Mouse (Mus musculus): ENCODE results near the gene Zzz3.

Gene Zzz3

DNA sequence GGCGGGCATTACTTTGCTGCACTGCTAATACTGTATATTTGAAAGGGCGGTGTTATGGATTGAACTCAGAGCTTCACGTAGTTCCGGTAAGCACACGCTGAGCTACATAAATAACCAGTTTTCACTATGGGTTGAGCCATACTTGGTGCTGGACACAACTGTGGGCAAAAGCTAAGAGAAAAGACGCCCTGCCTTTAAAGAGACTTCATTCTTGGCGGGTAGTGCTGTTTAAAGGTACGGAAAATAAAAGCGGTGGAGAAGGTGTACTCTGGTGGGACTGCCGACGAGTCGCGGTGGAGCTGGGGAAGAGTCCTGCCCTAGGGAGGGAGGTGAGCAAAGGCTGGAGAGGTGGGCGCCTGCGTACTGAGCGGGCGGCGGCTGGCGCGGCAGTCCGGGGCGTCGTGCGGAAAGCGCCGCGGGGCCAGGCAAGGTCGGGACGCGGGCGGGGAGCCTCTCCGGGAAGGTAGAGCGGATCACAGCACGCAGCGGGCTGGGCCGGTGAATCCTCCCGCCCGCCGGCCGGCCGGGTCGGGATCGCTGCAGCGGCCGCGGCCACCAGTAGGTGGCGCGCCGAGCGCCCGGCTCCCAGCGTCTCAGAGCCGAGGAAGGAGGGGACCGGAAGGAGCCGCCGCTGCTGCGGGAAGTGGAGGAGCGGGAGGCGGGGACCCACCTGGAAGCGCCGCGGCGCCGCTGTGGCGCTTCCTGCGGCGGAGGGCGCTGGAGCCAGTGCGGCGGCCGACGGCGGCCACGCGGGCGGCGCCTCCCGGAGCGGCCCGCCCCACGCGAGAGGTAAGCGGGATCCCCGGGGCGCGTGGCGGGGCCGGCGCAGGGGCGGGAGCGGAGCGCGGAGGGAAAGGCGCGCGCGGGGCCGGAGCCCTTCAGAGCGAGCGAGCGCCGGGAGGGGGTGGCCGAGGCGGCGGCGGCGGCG lies at the start of gene Zzz3:
TSS of gene Zzz3 (plus strand) at position 124 of the 928 bp plus-strand sequence.
- DNase-seq, result peak; percentile 91

DNA sequence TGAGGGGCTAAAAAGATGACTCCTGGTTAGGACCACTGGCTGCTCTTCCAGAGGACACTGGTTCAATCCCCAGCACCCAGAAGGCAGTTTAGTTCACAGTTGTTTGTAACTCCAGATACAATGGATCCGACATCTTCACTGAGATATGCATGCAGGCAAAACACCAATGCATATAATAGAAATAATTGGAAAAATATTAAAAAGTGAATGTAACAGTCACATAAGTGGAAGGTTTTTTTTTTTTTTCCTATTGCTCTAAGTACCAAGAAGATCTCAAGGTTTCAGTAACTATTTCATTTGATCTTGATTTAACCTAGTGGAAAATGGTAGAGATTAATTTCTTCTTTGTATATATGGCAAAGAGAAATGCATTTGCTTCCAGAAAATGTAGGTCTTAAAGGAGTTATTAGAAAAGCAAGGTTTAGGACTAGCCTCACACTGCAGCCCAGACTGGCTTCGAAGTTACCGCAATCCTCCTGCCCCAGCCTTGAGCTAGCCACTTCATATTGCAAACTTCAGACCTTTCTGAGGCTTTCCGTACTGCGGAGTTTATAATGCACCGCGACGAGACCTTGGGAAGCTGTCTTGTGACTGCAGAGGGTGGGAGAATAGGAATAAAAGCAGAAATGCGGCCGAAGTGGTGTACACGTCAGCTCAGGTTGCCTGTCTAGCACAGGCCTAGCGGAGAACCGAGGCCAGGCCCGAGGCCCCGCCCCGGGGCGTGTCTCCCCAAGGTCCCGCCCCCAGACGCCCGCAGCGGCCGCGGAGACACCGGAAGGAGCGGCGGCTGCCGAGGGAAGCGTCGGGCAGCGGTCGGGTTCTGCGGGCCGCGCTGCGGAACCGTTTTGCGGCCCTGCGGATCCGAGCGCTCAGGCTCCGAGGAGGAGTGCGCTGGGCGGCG lies 49.3 kb upstream of the Zzz3 start, which contains the start of gene Usp33:
TSS of gene Usp33 (plus strand) at position 747 of the 901 bp plus-strand sequence.
- peak; percentile 98 for DNase-seq

DNA sequence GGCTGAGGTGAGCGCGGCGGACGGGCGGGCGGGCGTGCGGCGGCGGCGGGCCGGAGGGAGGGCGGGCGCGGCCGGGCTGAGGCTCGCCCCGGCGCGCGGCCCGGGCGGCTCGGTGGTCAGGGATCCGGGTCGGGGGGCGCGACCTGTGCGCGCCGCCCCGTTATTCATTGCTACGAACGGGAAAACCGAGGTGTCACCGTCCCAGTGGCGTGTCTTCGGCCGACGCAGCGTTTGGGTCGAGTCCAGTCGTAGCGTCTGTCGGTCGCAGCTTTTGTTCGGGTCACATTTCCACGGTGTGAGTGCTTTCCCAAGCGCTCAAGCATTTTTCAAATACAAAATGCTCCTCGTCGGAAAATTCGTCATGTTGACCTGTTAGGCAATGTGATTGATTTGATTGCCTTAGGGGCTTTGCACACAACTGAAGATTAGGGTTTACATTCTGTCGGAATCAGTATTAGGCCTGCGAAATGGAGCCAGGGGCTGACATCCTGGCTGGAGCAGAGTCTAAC lies 48.6 kb upstream of the Zzz3 start:
- DNase-seq, result no peak

DNA sequence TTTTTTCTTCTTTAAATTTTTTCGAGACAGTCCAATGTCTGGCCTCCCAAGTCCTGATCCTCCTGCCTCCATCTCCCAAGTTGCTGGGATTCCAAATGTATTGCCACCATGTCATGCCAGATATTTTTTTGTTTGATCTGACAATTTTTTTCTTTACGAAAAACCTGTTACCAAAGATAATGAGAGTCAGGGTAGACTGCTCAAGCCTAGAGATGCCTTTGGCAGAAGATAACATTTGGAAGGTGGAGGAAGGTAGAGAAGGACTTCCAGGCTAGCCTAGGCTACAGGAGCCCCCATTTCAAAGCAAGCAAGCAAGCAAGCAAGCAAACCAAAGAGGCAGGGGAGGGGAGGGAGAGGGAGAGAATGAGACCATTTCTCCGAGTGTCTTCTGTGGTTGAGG lies 48.0 kb upstream of the Zzz3 start:
- DNase-seq, result no peak

DNA sequence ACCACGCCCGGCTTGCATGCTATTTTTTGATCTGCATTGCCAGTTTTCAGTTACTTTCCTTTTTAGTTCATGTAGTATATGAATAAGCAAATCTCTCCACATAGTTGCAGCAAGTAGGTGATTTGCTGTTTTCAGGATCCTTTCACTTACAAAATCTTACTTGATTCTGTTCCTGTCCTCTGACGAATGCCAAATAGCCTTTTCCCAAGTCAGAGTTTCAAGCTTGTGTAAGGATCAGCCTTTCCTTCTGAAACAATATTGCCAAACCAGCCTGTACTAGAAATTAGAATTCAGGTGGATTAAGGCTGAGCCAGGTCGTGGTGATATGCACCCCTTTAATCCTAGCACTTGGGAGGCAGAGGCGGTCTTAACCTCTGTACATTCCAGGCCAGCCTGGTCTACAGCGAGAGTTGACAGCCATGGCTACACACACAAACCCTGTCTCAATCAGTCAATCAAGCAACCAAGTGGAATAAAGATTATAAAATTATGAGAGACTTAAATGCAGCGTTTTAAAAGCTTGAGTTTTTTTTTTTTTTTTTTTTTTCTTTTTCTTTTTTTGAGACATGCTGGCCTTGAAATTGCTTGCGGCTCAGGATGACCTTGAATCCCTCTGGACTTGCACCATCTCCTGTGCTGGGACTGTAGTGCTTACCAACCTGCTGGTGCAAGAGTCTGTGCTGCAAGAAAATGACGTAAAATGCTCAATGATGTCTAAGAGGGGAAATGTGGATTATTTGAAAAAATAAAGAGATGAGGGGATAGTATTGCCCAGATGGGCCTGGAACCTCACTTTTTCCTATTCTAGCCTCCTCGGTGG lies 47.1 kb upstream of the Zzz3 start:
- DNase-seq, result no peak

DNA sequence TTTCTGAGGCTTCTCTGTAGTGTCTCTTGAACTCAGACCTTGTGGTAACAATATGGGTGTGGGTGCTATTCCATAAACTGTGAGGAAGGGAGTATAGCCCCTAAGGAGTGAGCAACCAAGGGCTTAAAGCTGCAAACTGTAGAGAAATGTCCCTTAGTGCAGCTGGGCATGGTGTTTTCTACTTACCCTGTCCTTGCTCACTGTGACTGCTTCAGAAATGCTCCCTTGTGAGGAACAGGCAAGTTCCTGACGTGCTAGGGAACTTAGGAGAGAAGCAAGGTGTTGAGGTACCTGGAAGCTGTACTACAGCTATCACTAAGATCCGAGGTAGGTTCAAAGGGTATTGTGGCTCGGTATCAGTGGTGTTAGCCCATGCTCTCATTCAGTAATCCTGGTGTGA lies 44.8 kb upstream of the Zzz3 start:
- DNase-seq, result no peak

DNA sequence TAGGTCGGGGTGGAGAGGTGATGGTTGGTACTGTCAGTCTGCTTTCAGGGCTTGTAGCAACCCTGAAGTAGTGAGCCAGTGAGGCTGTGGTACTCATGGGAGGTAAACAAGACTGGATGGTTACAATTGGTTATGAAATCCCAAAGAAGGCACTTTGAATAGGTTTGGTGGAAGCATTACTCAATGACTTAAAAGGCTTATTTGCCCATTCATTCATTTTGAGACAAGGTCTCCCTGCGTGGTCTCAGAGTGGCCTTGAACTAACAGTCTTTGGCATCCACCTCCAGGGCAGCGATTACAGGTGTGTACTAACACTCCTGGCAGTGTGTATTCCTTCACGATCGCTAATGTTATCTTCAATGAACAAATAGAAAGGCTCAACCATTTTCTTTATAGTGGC lies 44.3 kb upstream of the Zzz3 start:
- no peak for DNase-seq

DNA sequence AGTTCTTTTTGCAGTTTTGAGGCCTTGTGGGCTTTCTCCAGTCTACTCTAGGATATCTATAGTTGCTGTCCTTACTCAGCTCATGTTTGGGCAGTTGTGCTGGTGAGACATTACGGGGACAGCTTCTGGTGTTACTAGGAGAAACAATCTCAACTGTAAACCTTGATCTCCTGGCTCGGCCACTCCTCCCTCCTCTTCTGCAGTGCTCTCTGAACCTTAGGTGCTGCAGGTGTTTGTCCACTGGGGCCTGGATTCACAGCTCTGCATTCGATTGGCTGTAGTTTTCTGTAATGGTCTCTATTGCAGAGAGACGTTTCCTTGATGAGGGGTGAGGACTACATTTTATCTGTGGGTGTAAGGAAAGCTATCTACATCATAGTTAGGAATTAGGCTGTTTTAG lies 43.0 kb upstream of the Zzz3 start:
- DNase-seq, result no peak

DNA sequence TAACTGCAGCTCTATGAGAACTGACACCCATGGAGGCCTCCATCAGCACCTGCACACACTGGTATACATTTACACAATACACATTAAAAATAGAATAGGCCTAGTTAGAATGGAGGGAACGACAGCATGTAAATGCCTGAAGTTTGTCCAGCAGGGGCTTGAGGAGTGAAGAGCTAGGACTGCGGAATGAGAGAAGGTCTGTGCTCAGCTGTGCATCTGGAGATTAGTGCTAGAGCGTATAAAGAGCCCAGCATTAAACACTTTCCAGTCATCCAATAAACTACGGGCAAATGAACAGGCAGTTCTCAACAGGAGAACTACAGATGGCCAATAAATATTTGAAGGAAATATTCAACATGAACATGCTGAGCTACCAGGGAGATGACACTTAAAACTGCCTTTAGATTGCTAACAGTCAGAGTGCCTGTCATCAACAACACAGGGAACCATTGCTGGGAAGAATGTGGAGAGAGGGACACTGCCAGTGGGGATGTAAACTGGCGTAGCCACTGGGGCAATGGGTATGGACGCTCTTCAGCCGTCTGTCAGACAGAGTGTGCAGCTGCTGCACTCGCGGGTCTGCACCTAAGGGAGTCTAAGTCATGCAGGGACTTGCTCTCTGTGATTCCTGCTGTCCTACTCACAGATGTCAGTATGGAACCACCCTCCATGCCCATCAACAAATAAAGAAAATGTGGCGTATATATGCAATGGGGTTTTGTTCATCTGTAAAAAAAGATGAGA lies 41.7 kb upstream of the Zzz3 start:
- no peak for DNase-seq

DNA sequence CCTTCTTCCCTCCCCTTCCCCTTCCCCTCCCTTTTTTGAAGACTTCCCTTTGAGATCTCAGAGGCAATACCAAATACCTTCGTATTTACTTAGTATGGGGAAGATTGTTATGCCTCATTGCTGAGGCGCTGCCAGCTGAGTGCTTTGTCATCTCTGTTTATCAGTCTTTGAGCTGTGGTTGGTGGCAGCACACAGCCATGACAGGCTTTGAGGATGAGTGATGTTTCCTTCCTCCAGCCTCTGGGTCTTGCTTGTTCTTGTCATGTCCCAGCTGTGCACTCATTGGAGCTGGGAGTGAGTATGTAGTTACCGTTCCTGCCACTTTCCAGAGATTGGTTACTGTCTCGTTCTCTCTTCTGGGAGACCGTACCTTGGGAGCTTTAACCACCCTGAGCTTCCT lies 39.9 kb upstream of the Zzz3 start:
- peak; percentile 40 for DNase-seq

DNA sequence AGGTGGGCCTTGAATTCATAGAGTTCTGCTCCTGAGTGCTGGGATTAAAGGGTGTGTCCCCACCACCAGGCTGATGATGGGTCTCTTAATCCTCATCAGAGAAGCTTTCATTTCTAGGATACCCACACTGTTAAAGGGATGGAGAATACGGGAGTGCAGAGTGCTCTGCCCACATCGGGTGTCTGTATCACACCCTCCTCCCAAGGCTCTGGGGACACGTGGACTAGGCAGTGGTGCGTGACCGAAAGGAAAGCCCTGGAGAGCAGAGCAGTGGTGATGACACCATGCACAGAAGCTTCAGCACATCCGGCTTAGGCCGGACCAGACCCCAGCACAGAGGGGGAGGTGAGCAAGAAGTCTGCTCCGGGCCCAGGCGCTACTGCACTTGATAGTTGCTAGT lies 38.5 kb upstream of the Zzz3 start:
- no peak for DNase-seq

DNA sequence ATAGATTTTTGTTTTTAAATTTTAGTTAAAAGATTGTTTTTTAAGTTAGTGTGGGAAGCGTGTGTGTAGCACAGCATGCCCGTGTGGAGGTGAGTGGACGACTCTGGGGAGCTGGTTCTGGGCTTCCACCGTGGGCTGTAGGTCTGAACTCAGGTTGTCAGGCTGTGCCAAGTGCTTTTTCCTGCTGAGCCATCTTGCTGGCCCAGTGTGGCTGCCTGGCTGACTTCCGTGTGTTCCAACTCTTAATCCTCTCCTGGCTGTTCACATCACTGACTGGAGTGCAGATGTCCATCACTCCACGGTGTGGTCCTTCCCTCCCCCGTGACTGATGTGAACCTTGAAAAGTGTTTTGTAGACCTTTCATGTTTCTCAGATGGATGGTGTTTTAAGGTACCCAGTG lies 36.1 kb upstream of the Zzz3 start:
- no peak for DNase-seq

DNA sequence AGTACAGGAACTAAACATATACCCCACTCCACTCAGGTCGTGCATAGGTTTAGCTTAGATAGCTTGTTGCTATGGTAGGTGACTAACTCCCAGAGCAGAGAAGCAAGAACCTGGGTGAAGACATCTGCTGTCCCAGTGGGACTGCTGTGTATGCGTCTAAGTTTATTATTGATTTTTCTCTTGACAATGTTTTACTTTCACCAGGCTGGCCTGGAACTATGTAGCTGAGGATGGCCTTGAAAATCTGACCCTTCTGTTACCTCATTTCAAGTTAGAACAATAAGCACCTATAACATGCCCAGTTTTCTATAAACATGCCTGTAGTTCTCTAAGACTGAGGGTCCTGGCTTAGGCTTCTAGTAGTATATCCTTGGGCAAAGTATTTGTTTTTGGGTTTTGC lies 31.1 kb upstream of the Zzz3 start:
- no peak for DNase-seq

DNA sequence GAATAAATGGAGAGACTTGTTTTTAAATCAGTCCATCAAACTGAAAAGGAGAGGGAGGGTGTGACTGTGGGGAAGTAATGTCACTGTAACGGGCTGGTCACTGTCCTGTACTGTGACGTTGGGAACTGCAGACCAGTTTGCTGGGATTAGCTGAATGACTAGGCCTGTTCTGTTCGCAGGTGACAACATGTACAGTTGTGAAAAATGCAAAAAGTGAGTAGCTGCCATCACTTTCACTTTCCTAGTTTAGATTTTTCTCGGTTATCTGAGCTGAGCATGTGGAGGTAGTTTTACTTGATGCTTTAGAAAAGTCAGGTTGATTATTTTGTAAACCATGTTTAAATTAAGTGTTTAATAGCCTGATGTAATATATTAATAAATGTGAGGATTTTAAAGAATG lies 19.2 kb upstream of the Zzz3 start:
- DNase-seq, result no peak

DNA sequence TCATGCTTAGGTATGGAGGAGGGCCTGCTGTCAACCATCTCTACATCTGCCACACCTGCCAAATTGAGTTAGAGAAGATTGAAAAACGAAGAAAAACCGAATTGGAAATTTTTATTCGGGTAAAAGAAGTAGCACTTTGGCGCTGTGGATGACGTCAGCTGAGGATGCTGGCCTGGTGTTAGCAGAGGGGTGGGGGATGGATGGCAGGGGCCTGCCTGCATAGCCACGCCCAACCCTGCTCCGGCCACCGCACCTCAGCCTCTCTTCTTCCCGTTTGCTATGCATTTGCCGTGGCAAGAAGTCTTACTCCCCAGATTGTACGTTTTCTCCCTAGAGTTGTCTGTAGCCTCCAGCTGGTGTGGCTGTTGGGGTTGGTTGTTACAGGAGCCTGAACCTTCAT lies 11.2 kb upstream of the Zzz3 start:
- no peak for DNase-seq

DNA sequence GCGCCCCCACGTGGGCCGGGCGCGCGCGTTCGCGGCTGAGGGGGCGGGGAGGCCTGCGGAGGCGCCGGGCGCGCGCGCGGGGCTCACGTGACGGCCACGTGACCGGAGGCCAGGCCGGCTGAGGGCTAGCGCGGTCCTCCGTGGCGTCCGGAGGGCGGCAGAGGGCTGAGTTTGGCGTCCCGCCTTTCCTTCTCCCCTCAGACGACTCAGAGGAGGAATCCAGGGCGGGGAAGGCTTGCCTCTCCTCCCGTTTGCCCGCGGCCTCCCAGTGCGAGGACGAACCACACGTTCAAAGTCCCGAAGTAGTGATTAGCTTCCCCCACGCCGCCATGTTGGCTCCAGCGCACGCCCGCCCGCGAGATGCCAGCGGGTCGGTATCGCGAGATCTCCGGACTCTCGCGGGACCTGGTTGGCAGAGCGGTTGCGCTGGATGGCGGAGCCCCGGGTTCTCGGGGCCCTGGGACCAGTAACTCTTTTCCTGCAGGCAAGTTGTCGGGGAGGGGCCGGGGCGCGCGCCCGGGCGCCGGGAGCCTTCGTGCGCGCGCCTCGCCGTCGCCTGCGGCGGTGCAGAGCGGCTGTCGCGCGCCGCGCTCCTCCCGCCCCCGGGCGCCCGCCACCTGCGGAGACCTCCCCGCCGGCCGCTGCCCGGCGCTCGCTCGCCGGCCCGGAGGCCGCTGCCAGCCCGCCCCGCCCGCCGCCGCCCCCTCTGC lies 1.2 kb downstream of the Zzz3 start:
- DNase-seq, result peak; percentile 99

DNA sequence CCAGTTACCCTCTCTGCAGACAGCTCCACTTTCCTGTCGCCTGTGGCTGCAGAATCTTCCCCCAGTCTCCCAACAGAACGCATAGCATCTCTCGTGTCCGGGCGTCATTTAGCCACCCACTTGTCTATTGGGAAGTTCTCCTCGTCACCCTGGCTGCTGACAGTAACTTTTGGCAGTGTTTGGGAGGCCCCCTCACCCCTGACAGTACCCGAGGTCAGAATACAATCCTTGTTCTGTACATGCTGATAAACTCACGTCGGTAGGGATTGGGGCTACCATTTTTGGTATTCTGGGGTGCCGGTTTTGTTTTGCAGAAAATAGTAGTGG lies 1.7 kb downstream of the Zzz3 start:
- DNase-seq, result no peak

DNA sequence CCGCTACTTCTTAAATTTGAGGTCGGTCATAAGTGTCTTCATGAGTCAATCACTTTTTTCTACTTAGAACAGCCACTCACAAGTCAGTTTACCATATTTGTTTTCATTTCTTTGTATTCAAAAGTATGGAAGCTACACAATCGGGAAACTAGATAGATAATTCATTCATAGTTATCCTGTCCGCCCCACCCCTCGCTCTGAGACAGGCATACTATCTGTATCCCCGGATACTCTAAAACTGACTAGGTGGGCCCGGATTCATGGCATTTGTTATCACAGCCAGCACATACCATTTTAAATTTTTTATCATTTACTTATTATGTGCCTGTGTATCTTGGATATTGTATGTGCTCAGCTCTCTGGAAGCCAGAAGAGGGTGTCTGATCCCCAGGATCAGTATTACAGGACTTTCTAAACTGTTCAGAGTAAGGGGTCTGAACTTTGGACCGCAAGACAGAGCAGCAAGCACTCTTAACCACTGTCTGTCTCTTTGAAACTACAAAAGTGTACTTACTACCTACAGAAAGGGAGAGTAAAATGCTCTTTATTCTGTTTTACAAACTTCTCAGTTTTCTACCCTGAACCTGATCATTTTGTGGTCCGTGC lies 2.2 kb downstream of the Zzz3 start:
- no peak for DNase-seq

DNA sequence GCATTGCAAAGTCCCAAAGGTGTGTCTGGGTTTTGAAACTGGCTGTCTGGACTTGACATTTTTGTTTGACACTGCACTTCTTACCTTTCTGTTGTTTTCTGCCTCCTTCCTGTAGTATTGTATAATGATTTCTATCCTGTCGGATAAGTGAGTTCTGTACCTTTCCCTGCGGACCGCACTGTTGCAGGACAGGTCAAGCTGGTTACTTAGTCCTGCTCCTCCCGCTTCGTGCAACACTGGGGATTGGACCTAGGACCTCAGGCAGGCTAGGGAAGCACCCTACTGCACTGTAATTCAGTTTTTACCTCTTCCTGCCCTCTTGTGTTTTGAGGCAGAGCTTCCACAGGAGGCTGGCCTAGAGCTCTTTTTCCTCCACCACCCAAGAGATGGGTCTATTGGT lies 5.2 kb downstream of the Zzz3 start:
- no peak for DNase-seq

DNA sequence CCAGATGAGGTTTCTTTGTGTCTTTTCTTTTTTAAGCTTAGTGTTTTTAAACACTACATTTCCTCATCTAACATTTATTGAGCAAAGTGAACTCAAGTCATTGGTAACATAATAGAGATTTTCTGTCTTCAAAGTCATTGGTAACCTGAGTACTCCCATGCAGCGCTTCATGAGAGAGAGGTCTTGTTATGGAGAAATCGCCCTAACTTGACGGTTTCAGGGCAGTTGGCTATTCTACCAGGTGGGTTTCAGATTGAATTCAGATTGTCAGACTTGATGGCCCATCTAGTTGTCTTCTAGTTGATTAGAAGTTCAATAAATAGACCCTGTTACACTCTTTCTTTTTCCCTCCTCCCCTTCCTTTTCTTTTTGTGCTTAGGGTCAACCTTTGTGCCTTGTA lies 5.6 kb downstream of the Zzz3 start:
- no peak for DNase-seq
